Mouse (Mus musculus): ENCODE data around the gene 1700018G05Rik.
A peak's percentile ranks its signal among the peaks of the same experiment; 100 is the strongest.

DNA sequence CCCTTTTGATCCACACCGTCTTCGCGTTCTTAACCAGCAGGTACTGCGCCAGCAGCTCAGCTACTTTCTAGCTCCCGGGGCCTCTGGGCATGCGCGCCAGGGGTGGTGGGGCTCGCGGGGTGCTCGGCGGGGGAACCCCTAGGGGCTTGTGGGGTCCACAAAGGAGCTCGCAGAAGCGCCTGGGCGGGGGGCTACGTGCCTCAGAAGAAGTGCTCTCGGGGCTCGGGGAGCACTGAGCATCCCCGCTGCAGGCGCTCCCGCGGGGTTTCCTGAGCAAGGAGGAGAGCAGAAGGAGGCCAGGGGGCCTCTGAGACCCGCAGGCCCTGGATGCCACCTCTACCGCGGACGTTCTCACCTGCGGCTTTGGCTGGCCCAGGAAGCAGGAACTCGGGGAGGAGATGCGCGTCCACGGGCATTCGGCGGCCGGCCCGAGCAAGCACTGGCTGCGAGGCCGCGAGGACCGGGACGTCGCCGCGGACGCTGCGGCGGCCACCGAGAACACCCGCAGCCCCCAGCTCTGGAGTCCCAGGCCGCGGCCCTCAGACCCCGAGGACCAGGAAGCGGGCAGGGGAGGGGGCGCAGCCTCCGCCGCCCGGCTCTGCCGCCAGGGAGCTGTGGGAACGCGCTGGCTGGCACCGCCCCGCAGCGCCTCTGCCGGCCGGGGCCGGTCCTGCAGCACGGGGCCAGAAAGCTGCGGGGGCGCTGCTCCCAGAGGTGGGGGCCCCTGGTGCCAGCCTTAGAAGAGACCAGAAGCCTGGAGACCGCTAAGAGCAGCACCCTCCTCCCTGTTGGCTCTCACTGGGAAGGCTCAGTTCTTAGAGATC is 5.6 kb downstream of the 1700018G05Rik start:
- TF ChIP-seq POLR2A (IDR thresholded peaks at IDR 0.05; ENCODE audit: low read depth, low read length): no peak
- peak; percentile 30; the same call in 1 of the 2 replicates for TF ChIP-seq CTCF (conservative IDR thresholded peaks at IDR 0.05; ENCODE audit: insufficient read depth, insufficient read length, low read depth, low read length)

Data from kidney, adult 2 months (tissue).